Mouse (Mus musculus): Measurements from ENCODE around the gene Taf6. TPM values are rescaled to one million over a fixed set of nuclear protein-coding genes. Genes with fewer than 3 reads are reported as not detected.

Taf6 gene
- polyA plus RNA-seq, 1 experiment from 2014 or later: 71.3 TPM

GRCm38 (mm10) chr5:138165594-138165993 is 21.7 kb downstream of the Taf6 start:
- Histone ChIP-seq H3K4me3 (replicated peaks) (no peak overlapping the region), H3K4me1 (peaks cover 9% of the 10 kb centered on the region), H3K9ac (no peak overlapping the region), H3K4me2 (no peak overlapping the region), H3K36me3 (peaks cover 63% of the 10 kb centered on the region), H3K27ac (no peak overlapping the region), H3K9me3 (no peaks in the 10 kb centered on the region), H3K27me3 (replicated peaks) (no peaks in the 10 kb centered on the region)
- ATAC-seq (ENCODE audit: insufficient read depth, low FRiP score, low read depth): no peak
- WGBS: 71% methylated on average over 8 of the region's 8 CpGs

- H3K9ac ChIP-seq: no peak overlapping the region
- H3K36me3 ChIP-seq: peaks cover 63% of the 10 kb centered on the region
- peaks cover 9% of the 10 kb centered on the region for H3K4me1 ChIP-seq
- H3K4me3 ChIP-seq (replicated peaks): no peak overlapping the region
- ATAC-seq (ENCODE audit: insufficient read depth, low FRiP score, low read depth): no peak
- no peak overlapping the region for H3K27ac ChIP-seq
- no peaks in the 10 kb centered on the region for H3K9me3 ChIP-seq
- no peak overlapping the region for H3K4me2 ChIP-seq
- no peaks in the 10 kb centered on the region for H3K27me3 ChIP-seq (replicated peaks)
- 63% methylated on average over 10 of the region's 10 CpGs for WGBS
These were observed 23.6 kb downstream of the Taf6 start for GRCm38 (mm10) chr5:138163610-138164009.

GRCm38 (mm10) chr5:138163046-138163445 is 24.2 kb downstream of the Taf6 start:
- Histone ChIP-seq H3K27ac (no peak overlapping the region), H3K9ac (no peak overlapping the region), H3K27me3 (replicated peaks) (no peaks in the 10 kb centered on the region), H3K4me3 (replicated peaks) (no peak overlapping the region), H3K36me3 (peaks cover 59% of the 10 kb centered on the region), H3K4me2 (no peak overlapping the region), H3K9me3 (no peaks in the 10 kb centered on the region), H3K4me1 (peaks cover 9% of the 10 kb centered on the region)
- ATAC-seq (ENCODE audit: insufficient read depth, low FRiP score, low read depth): no peak
- 55% methylated on average over 6 of the region's 6 CpGs for WGBS

- no peaks in the 10 kb centered on the region for H3K27me3 ChIP-seq (replicated peaks)
- H3K4me2 ChIP-seq: peak within 1 kb of the TSS; percentile 71
- peak within 1 kb of the TSS; percentile 69 for H3K4me3 ChIP-seq (replicated peaks)
- H3K9me3 ChIP-seq: no peaks in the 10 kb centered on the region
- H3K4me1 ChIP-seq: peaks cover 9% of the 10 kb centered on the region
- H3K36me3 ChIP-seq: peaks cover 40% of the 10 kb centered on the region
- peak; percentile 96 for ATAC-seq (ENCODE audit: insufficient read depth, low FRiP score, low read depth)
- H3K27ac ChIP-seq: peak within 1 kb of the TSS; percentile 69
- H3K9ac ChIP-seq: peak within 1 kb of the TSS; percentile 72
- WGBS: under 1% methylated on average over 42 of the region's 42 CpGs
These were observed 26.2 kb downstream of the Taf6 start, which contains the start of gene Cops6 for GRCm38 (mm10) chr5:138160842-138161665. Gene Cops6, plus strand, starts transcription at chr5:138161071.

- Histone ChIP-seq H3K27me3 (replicated peaks) (no peaks in the 10 kb centered on the region), H3K4me3 (replicated peaks) (peak overlapping the region; percentile 69), H3K36me3 (peaks cover 33% of the 10 kb centered on the region), H3K4me2 (peak overlapping the region; percentile 61), H3K9me3 (no peaks in the 10 kb centered on the region), H3K27ac (peak overlapping the region; percentile 65; the same call in 1 of the 2 replicates), H3K9ac (no peak overlapping the region; the same call in 1 of the 2 replicates), H3K4me1 (peaks cover 9% of the 10 kb centered on the region)
- ATAC-seq (ENCODE audit: insufficient read depth, low FRiP score, low read depth): no peak
- WGBS: 63% methylated on average over 7 of the region's 7 CpGs
These were observed 27.0 kb downstream of the Taf6 start for GRCm38 (mm10) chr5:138160224-138160762.

GRCm38 (mm10) chr5:138155443-138155976 is 31.7 kb downstream of the Taf6 start, which contains the start of gene Zfp113:
Gene Zfp113, minus strand, starts transcription at chr5:138155744.
- Histone ChIP-seq H3K36me3 (peaks cover 17% of the 10 kb centered on the region; the same call in 1 of the 2 replicates), H3K4me2 (peak within 1 kb of the TSS; percentile 62), H3K27me3 (replicated peaks) (no peaks in the 10 kb centered on the region), H3K4me1 (peaks cover 4% of the 10 kb centered on the region; the same call in 1 of the 2 replicates), H3K9me3 (no peaks in the 10 kb centered on the region), H3K9ac (peak within 1 kb of the TSS; percentile 62; the same call in 1 of the 2 replicates), H3K4me3 (replicated peaks) (peak within 1 kb of the TSS; percentile 71), H3K27ac (peak within 1 kb of the TSS; percentile 87)
- peak; percentile 95 for ATAC-seq (ENCODE audit: insufficient read depth, low FRiP score, low read depth)
- WGBS: 0% methylated on average over 31 of the region's 31 CpGs

GRCm38 (mm10) chr5:138154390-138154789 is 32.9 kb downstream of the Taf6 start:
- Histone ChIP-seq H3K4me1 (no peaks in the 10 kb centered on the region), H3K27me3 (replicated peaks) (no peaks in the 10 kb centered on the region), H3K36me3 (peaks cover 21% of the 10 kb centered on the region; the same call in 1 of the 2 replicates), H3K27ac (no peak overlapping the region), H3K4me3 (replicated peaks) (peak overlapping the region; percentile 71), H3K4me2 (peak overlapping the region; percentile 62), H3K9ac (no peak overlapping the region; the same call in 1 of the 2 replicates), H3K9me3 (no peaks in the 10 kb centered on the region)
- WGBS: 62% methylated on average over 3 of the region's 3 CpGs
- ATAC-seq (ENCODE audit: insufficient read depth, low FRiP score, low read depth): no peak

- H3K4me1 ChIP-seq: no peaks in the 10 kb centered on the region
- H3K9ac ChIP-seq: no peak overlapping the region
- peaks cover 16% of the 10 kb centered on the region for H3K36me3 ChIP-seq
- H3K27me3 ChIP-seq (replicated peaks): no peaks in the 10 kb centered on the region
- no peaks in the 10 kb centered on the region for H3K9me3 ChIP-seq
- no peak overlapping the region for H3K4me3 ChIP-seq (replicated peaks)
- H3K27ac ChIP-seq: no peak overlapping the region
- WGBS: 73% methylated on average over 4 of the region's 4 CpGs
- ATAC-seq (ENCODE audit: insufficient read depth, low FRiP score, low read depth): no peak
- H3K4me2 ChIP-seq: no peak overlapping the region
These were observed 48.7 kb downstream of the Taf6 start for GRCm38 (mm10) chr5:138138585-138138984.

GRCm38 (mm10) chr5:138137935-138138549 is 49.2 kb downstream of the Taf6 start:
- Histone ChIP-seq H3K4me2 (no peak overlapping the region), H3K9me3 (no peaks in the 10 kb centered on the region), H3K36me3 (peaks cover 19% of the 10 kb centered on the region), H3K4me1 (no peaks in the 10 kb centered on the region), H3K27ac (no peak overlapping the region), H3K9ac (no peak overlapping the region), H3K4me3 (replicated peaks) (no peak overlapping the region), H3K27me3 (replicated peaks) (no peaks in the 10 kb centered on the region)
- no peak for ATAC-seq (ENCODE audit: insufficient read depth, low FRiP score, low read depth)
- 58% methylated on average over 8 of the region's 8 CpGs for WGBS

- Histone ChIP-seq H3K36me3 (peaks cover 27% of the 10 kb centered on the region), H3K9ac (no peak overlapping the region), H3K9me3 (no peaks in the 10 kb centered on the region), H3K27ac (no peak overlapping the region), H3K4me1 (no peaks in the 10 kb centered on the region), H3K4me3 (replicated peaks) (no peak overlapping the region), H3K4me2 (no peak overlapping the region), H3K27me3 (replicated peaks) (no peaks in the 10 kb centered on the region)
- ATAC-seq (ENCODE audit: insufficient read depth, low FRiP score, low read depth): peak; percentile 56; the same call in 1 of the 2 replicates
- 38% methylated on average over 4 of the region's 4 CpGs for WGBS
These were observed 50.0 kb downstream of the Taf6 start for GRCm38 (mm10) chr5:138137257-138137656.

- Histone ChIP-seq H3K9ac (no peak overlapping the region), H3K27me3 (replicated peaks) (no peaks in the 10 kb centered on the region), H3K9me3 (no peaks in the 10 kb centered on the region), H3K4me1 (no peaks in the 10 kb centered on the region), H3K36me3 (peaks cover 53% of the 10 kb centered on the region), H3K4me3 (replicated peaks) (no peak overlapping the region), H3K4me2 (no peak overlapping the region), H3K27ac (no peak overlapping the region)
- ATAC-seq (ENCODE audit: insufficient read depth, low FRiP score, low read depth): no peak
- WGBS: 87% methylated on average over 5 of the region's 5 CpGs
These were observed 54.7 kb downstream of the Taf6 start for GRCm38 (mm10) chr5:138132425-138133064.

All from stomach, embryonic 15.5 days (tissue).